Mouse (Mus musculus) lung, embryonic 14.5 days (tissue): ENCODE results near the gene Ankrd42. TPM values are rescaled to one million over a fixed set of nuclear protein-coding genes. Genes with fewer than 3 reads are reported as not detected.

ENCODE experiments used
- ATAC-seq: fragments of 200-750 bp; cut with Nextera tagmentation; 2 replicates; pipeline ENCODE4 v1.8.0; 2017; ENCODE audit warnings: mild to moderate bottlenecking, moderate TSS enrichment, moderate library complexity; ENCODE audit not compliant: insufficient read depth
- DNase-seq: peaks from one replicate; pipeline ENCODE4 v3.0.0-alpha.2; 2015
- H3K27ac ChIP-seq: fragments of 300-500 bp; sonication (generic); 2 replicates; pipeline ENCODE4 v1.5.1; 2014; ENCODE audit warnings: low read depth, mild to moderate bottlenecking, moderate library complexity
- H3K27me3 ChIP-seq: fragments of 300-500 bp; sonication (generic); 2 replicates; pipeline ENCODE4 v1.6.1; 2014; ENCODE audit warnings: low read length, control low read depth; ENCODE audit not compliant: insufficient read depth
- H3K36me3 ChIP-seq: fragments of 300-500 bp; sonication (generic); 2 replicates; pipeline ENCODE4 v1.6.1; 2014; ENCODE audit warnings: control low read depth; ENCODE audit not compliant: insufficient read depth
- H3K4me1 ChIP-seq: fragments of 300-500 bp; sonication (generic); 2 replicates; pipeline ENCODE4 v1.6.1; 2014; ENCODE audit warnings: antibody characterized with exemption, control low read depth; ENCODE audit not compliant: insufficient read depth
- H3K4me2 ChIP-seq: fragments of 300-500 bp; sonication (generic); 2 replicates; pipeline ENCODE4 v1.6.1; 2014; ENCODE audit warnings: mild to moderate bottlenecking
- H3K4me3 ChIP-seq: fragments of 300-500 bp; sonication (generic); 2 replicates; pipeline ENCODE4 v1.5.1; 2014; ENCODE audit warnings: low read depth, low read length
- H3K9ac ChIP-seq: fragments of 300-500 bp; sonication (generic); 2 replicates; pipeline ENCODE4 v1.6.1; 2014
- H3K9me3 ChIP-seq: fragments of 300-500 bp; sonication (generic); 2 replicates; pipeline ENCODE4 v1.6.1; 2016; ENCODE audit warnings: low read depth, low read length, control low read depth
- CTCF ChIP-seq: IDR thresholded peaks from 2 replicates; pipeline ENCODE4 v1.5.1; 2016; ENCODE audit warnings: antibody characterized with exemption, low read depth
- WGBS: fragments of 180-500 bp; shearing (Covaris S2); extraction: QIAGEN DNeasy Blood & Tissue Kit; methylation state at CpG from one replicate; pipeline ENCODE4 v1.1.7; 2014; 5-methylcytosine and 5-hydroxymethylcytosine counted together
- polyA plus RNA-seq: library from polyadenylated mRNA; unstranded; fragments of >200 nt; fragmentation: Nextera tagmentation; extraction: Ambion mirVana; gene quantifications from 2 replicates; pipeline ENCODE4 v1.2.1, GENCODE M21; 2014

Ankrd42 gene
- polyA plus RNA-seq, 1 experiment from 2014 or later, result 6.2 TPM

- ATAC-seq, result 0 out of 2 replicates have a peak, but pooled peaks have one; percentile 17
- H3K9ac ChIP-seq, result no peak overlapping the region
- no peak for TF ChIP-seq CTCF
- H3K9me3 ChIP-seq, result no peaks in the 10 kb centered on the region
- WGBS, result 96% methylated on average over 5 of the region's 5 CpGs
- peaks cover 81% of the 10 kb centered on the region for H3K36me3 ChIP-seq
- H3K4me3 ChIP-seq, result no peak overlapping the region
- no peak overlapping the region for H3K4me2 ChIP-seq
- DNase-seq, result no peak
- H3K27me3 ChIP-seq, result no peaks in the 10 kb centered on the region
- no peaks in the 10 kb centered on the region for H3K4me1 ChIP-seq
- no peak overlapping the region for H3K27ac ChIP-seq
Measured at GRCm38 (mm10) chr7:92658050-92658449, 21.1 kb upstream of the Ankrd42 start.

- H3K4me2 ChIP-seq, result no peak overlapping the region
- DNase-seq (no peak), ATAC-seq (no peak)
- no peak overlapping the region for H3K4me3 ChIP-seq
- 89% methylated on average over 2 of the region's 2 CpGs for WGBS
- H3K4me1 ChIP-seq, result no peaks in the 10 kb centered on the region
- no peaks in the 10 kb centered on the region for H3K27me3 ChIP-seq
- H3K9ac ChIP-seq, result no peak overlapping the region
- H3K27ac ChIP-seq, result no peak overlapping the region
- TF ChIP-seq CTCF, result no peak
- H3K36me3 ChIP-seq, result peaks cover 80% of the 10 kb centered on the region
- no peaks in the 10 kb centered on the region for H3K9me3 ChIP-seq
Measured at GRCm38 (mm10) chr7:92656386-92656785, 19.4 kb upstream of the Ankrd42 start.

- no peak overlapping the region for H3K9ac ChIP-seq
- no peaks in the 10 kb centered on the region for H3K27me3 ChIP-seq
- TF ChIP-seq CTCF, result no peak
- 85% methylated on average over 1 of the region's 1 CpGs for WGBS
- no peak overlapping the region for H3K4me2 ChIP-seq
- no peaks in the 10 kb centered on the region for H3K4me1 ChIP-seq
- no peak overlapping the region for H3K4me3 ChIP-seq
- H3K27ac ChIP-seq, result no peak overlapping the region
- no peaks in the 10 kb centered on the region for H3K9me3 ChIP-seq
- H3K36me3 ChIP-seq, result peaks cover 58% of the 10 kb centered on the region
- DNase-seq, result no peak
- no peak for ATAC-seq
Measured at GRCm38 (mm10) chr7:92653329-92653728, 16.4 kb upstream of the Ankrd42 start.

- Histone ChIP-seq H3K36me3 (peaks cover 56% of the 10 kb centered on the region), H3K27me3 (no peaks in the 10 kb centered on the region), H3K9ac (no peak overlapping the region), H3K9me3 (no peaks in the 10 kb centered on the region), H3K27ac (no peak overlapping the region), H3K4me1 (no peaks in the 10 kb centered on the region), H3K4me2 (no peak overlapping the region), H3K4me3 (no peak overlapping the region)
- DNase-seq (no peak), ATAC-seq (no peak)
- TF ChIP-seq CTCF, result no peak
- WGBS, result 76% methylated on average over 7 of the region's 7 CpGs
Measured at GRCm38 (mm10) chr7:92647790-92648189, 10.8 kb upstream of the Ankrd42 start.

GRCm38 (mm10) chr7:92642358-92642757 lies 5.4 kb upstream of the Ankrd42 start:
- no peak for ATAC-seq
- Histone ChIP-seq H3K27me3 (no peaks in the 10 kb centered on the region), H3K9me3 (no peaks in the 10 kb centered on the region), H3K9ac (no peak overlapping the region), H3K4me2 (no peak overlapping the region), H3K4me3 (no peak overlapping the region), H3K27ac (no peak overlapping the region), H3K4me1 (no peaks in the 10 kb centered on the region), H3K36me3 (peaks cover 38% of the 10 kb centered on the region)
- no peak for DNase-seq
- TF ChIP-seq CTCF, result no peak

GRCm38 (mm10) chr7:92638050-92638449 lies 1.1 kb upstream of the Ankrd42 start:
- no peak for DNase-seq
- H3K27me3 ChIP-seq, result no peaks in the 10 kb centered on the region
- peaks cover 10% of the 10 kb centered on the region; the same call in 1 of the 2 replicates for H3K36me3 ChIP-seq
- peak overlapping the region; percentile 95 for H3K4me2 ChIP-seq
- H3K4me3 ChIP-seq, result peak overlapping the region; percentile 73
- no peak for ATAC-seq
- peak overlapping the region; percentile 70; the same call in 1 of the 2 replicates for H3K9ac ChIP-seq
- WGBS, result 85% methylated on average over 5 of the region's 5 CpGs
- no peak overlapping the region for H3K27ac ChIP-seq
- no peaks in the 10 kb centered on the region for H3K9me3 ChIP-seq
- no peak for TF ChIP-seq CTCF
- no peaks in the 10 kb centered on the region for H3K4me1 ChIP-seq

- WGBS, result 1% methylated on average over 49 of the region's 49 CpGs
- peak overlapping the region; percentile 31; the same call in 1 of the 2 replicates for H3K27ac ChIP-seq
- no peaks in the 10 kb centered on the region for H3K4me1 ChIP-seq
- DNase-seq (peak; percentile 62), ATAC-seq (peak; percentile 82)
- peaks cover 4% of the 10 kb centered on the region; the same call in 1 of the 2 replicates for H3K36me3 ChIP-seq
- H3K27me3 ChIP-seq, result no peaks in the 10 kb centered on the region
- H3K9ac ChIP-seq, result peak overlapping the region; percentile 70
- no peak for TF ChIP-seq CTCF
- H3K9me3 ChIP-seq, result no peaks in the 10 kb centered on the region
- peak overlapping the region; percentile 73 for H3K4me3 ChIP-seq
- peak overlapping the region; percentile 95 for H3K4me2 ChIP-seq
Measured at GRCm38 (mm10) chr7:92636295-92637011, 489 bp downstream of the Ankrd42 start.
